Mouse (Mus musculus) adrenal gland, adult 18-20 months (tissue): ENCODE measurements at regions not wholly inside any gene's neighbourhood (a gene's known extent, or its start where the extent isn't known, plus 50 kb on each side); places are given as distances from the start of the nearest gene placed in this dataset.

Experiments
- DNase-seq, 2 experiments: peaks; one replicate each; pipeline ENCODE4 v3.0.0; 2021 to 2022; ENCODE audit warnings: low spot score in 2 of 2

GRCm38 (mm10) chr1:166807163-166807945, 125.7 kb upstream of the Fmo9 start:
- no peak for DNase-seq

DNA sequence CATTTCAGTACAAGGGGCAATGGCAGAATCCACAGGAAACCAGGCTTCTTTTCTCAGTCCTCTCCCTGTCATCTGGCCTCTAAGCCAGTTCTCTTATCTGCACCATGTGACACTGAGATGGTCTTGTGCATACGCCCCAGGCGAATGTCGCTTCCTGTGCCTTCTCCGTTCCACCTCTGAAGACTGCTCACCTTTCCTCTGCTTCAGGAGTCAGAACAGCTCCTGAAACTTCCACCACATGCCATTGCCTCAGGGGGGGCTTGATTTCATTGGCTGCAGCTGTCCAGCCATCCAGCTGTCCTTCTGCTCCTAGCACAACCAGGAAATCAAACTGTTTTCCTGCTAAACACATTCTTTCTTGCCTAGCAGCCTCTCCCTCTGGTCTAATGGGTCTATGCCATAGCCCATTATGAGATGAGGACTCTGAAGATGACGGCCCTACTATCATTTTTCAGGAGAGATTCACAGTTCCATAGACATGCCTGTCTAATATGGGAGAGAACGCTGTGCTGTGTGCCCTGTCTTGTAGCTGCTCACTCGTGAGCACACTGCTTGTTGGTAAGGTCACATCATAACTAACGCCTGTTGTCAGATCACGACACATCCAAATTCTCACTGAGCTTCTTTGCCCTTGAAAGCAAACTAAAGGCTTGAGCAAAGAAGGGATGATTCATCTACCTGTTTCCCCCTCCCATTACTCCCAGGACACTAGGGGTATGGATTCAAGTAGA, 129.9 kb upstream of the Fmo9 start:
- no peak for DNase-seq

- no peak for DNase-seq
Observed at GRCm38 (mm10) chr1:166812072-166812461, 130.4 kb upstream of the Fmo9 start.

GRCm38 (mm10) chr1:166812920-166813439, 131.3 kb upstream of the Fmo9 start:
- DNase-seq: no peak

GRCm38 (mm10) chr1:166817927-166818326, 136.3 kb upstream of the Fmo9 start:
- no peak for DNase-seq

- DNase-seq: no peak
Observed at GRCm38 (mm10) chr1:166818682-166819081, 137.0 kb upstream of the Fmo9 start.

- DNase-seq: no peak
Observed at GRCm38 (mm10) chr1:166819420-166819819, 137.8 kb upstream of the Fmo9 start.

- no peak for DNase-seq
Observed at GRCm38 (mm10) chr1:166820050-166820449, 138.4 kb upstream of the Fmo9 start.

GRCm38 (mm10) chr1:166821146-166821545, 139.5 kb upstream of the Fmo9 start:
- no peak for DNase-seq

DNA sequence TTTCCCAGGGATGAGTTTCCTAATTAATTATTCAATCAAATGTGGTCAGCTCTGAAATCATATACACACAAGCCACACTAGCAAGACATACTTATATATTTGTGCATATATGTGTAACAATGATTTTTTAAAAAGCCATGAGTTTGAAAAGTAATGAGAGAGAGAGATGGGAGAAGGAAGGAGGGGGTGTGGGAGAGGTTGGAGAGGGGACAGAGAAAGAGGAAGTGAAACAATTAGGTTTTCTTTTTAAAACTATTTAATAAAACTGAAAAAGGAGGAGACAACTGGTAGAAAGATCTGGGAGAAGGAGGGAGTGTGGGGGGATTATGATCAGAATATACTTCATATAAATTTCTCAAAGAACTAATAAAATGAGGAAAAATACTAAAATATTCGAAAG, 155.7 kb upstream of the Fmo9 start:
- DNase-seq: no peak

DNA sequence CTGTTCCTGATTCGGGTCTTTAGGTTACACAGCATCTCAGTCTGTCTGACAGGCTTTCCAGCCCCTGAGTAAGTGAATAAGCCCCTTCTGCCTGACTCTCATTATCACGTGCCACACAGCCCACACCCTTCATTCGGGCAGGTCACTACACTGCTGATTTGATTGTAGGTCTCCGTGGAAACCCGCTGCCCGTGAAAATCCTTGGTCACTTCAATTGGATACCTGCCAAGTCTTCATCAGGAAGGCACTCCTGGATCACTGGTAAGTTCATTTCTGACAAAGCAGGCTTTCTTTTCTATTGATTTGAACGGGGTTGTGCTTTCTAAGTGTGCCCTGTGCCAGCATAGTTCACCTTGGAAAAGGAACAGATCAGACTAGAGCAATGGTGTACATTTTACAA, 158.2 kb upstream of the Fmo9 start:
- DNase-seq: no peak

- no peak for DNase-seq
Observed at GRCm38 (mm10) chr1:166843397-166843877, 157.8 kb upstream of the Fam78b start.

DNA sequence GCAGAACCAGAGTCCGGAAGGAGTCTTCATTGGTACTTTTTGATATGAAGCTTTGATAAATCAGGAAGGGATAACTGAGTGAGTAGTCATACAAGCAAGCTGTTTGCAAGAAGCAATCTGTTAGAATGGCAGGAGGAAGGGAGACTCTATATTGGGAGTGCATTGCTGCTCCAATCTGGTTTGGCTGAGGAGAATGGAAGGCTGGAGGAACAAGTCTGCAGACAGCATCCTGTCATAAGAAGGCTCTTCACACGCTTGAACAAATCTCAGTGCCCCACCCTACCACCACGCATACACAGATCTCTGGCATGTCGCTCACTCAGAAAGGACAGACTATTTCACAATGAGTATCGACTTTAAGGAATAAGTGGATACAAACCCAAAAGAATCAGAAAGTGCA, 154.7 kb upstream of the Fam78b start:
- no peak for DNase-seq

GRCm38 (mm10) chr1:166847233-166847632, 154.0 kb upstream of the Fam78b start:
- no peak for DNase-seq

GRCm38 (mm10) chr1:166848015-166848535, 153.1 kb upstream of the Fam78b start:
- peak in 1 of 2 experiments; percentile 11 for DNase-seq

GRCm38 (mm10) chr1:166855988-166856387, 145.2 kb upstream of the Fam78b start:
- no peak for DNase-seq

DNA sequence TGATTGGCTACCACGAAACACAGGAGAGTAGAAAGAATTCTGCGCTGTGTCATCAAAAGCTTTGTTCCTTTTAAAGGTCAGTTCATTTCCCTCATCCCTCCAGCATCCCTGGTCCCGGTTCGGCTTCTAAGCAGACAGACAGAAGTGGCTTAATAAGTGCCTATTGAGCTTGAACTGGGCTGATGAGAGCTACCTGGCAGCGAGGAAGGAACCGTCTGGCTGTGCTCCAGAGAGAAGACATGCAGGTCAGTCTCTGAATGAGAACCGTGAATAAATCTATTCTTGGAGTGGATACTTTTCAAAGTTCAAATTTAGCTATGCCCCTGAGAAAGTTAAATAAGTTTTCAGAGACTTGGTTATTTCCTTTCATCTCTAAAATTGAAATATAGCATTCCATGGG, 135.0 kb upstream of the Fam78b start:
- DNase-seq: no peak

GRCm38 (mm10) chr1:166871258-166871657, 130.0 kb upstream of the Fam78b start:
- no peak for DNase-seq

- no peak for DNase-seq
Observed at GRCm38 (mm10) chr1:166876452-166876851, 124.8 kb upstream of the Fam78b start.

DNA sequence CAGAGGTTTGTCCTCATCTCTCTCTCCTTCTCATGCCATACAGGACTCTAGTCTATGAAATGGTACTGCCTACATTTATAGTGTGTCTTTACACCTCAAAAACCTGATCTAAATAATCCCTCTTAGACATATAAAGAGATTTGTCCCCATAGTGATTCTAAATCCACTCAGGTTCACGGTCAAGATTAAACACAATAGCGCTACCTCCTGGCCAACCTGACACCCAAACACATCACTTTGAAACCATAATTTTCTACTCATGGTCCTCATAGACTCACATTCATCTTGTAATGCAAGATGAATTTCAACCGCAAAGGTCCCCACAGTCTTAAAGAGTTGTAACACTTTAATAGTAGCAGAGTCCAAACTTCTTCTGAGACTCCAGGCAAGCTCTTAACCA, 118.0 kb upstream of the Fam78b start:
- DNase-seq: no peak

DNA sequence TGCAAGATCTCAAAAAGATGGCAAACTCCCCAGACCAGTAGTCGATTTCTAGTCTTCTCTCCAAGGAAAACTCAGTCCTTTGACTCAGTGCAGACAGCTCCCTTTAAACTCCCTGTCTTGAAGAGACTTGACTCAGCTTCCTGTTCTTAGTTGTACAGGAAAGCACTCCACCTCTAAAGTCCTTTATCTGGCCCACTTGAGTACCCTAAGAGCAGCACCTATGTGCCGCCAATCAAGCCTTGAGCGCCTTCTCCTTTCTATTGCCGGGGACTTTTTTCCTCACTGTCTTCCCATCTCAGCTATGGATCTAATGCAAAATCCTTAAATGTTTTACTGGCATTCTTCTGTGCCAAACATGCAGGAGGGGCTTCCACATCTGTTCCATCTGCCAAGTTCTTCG, 105.3 kb upstream of the Fam78b start:
- DNase-seq: no peak

GRCm38 (mm10) chr1:166898741-166899140, 102.5 kb upstream of the Fam78b start:
- no peak for DNase-seq
